Mouse (Mus musculus): ENCODE data around the gene Smg7. TPM values are rescaled to one million over a fixed set of nuclear protein-coding genes. Genes with fewer than 3 reads are reported as not detected.
A peak's percentile ranks its signal among the peaks of the same experiment; 100 is the strongest.

The Smg7 gene
- total RNA-seq, 1 experiment, result 88.4 TPM

- no peaks in the 10 kb centered on the region for H3K36me3 ChIP-seq (ENCODE audit: control insufficient read depth, insufficient read depth, low read length, poor library complexity, severe bottlenecking)
- in situ Hi-C loops (cut with MboI; ENCODE audit: low sequenced_read_pairs in 2 of 2, unreplicated experiment in 2 of 2), result loop anchor here (25.0 kb wide), 2 partner anchors 299 to 599 kb away; no protein-coding TSS in a partner anchor
- H3K9ac ChIP-seq (ENCODE audit: insufficient read depth, low read depth, low read length, poor library complexity, severe bottlenecking), result no peak overlapping the region
- DNase-seq (ENCODE audit: low read depth, low spot score), result no peak
- 0 out of 2 replicates have a peak, but pooled peaks have one; percentile 0 for TF ChIP-seq ZC3H11A (IDR thresholded peaks at IDR 0.05; ENCODE audit: borderline replicate concordance, low read depth, low read length)
- TF ChIP-seq MAFK (IDR thresholded peaks at IDR 0.05; ENCODE audit: insufficient read depth, low read depth, low read length), result no peak
- no peak overlapping the region for H3K4me3 ChIP-seq (ENCODE audit: insufficient read depth in 1 of 2, low read depth in 1 of 2, low read length in 2 of 2, poor library complexity in 1 of 2, severe bottlenecking in 1 of 2)
- no peaks in the 10 kb centered on the region for H3K9me3 ChIP-seq (ENCODE audit: control insufficient read depth, insufficient read depth, low read depth, low read length)
- peaks cover 7 to 12% of the 10 kb centered on the region in 2 experiments for H3K4me1 ChIP-seq (ENCODE audit: control insufficient read depth in 2 of 2, insufficient read depth in 2 of 2, low read length in 2 of 2, poor library complexity in 1 of 2)
- H3K27ac ChIP-seq (ENCODE audit: insufficient read depth, low read depth, low read length, poor library complexity, severe bottlenecking), result no peak overlapping the region
These were observed 114.3 kb downstream of the Smg7 start for GRCm38 (mm10) chr1:152788121-152788660.

Other genes starting within 250 kb of the Smg7 start
- not detected in 2 replicates for gene Apobec4, start 152.1 kb downstream of the Smg7 start, total RNA-seq (2012; rRNA removed)
- gene Rgl1, start 136.3 kb downstream of the Smg7 start, total RNA-seq (2012; rRNA removed), result 1.2 and 1.3 TPM in 2 replicates
- gene Arpc5, start 136.1 kb downstream of the Smg7 start, total RNA-seq (2012; rRNA removed), result 61.0 and 95.0 TPM in 2 replicates
- gene Ncf2, start 102.5 kb downstream of the Smg7 start, total RNA-seq (2012; rRNA removed), result 2.7 and 5.4 TPM in 2 replicates
- gene Nmnat2, start 52.3 kb upstream of the Smg7 start, total RNA-seq (2012; rRNA removed), result 15.0 and 24.8 TPM in 2 replicates

Data from ES-E14 (cell line).